In genomic region chr11:102437120-102438061, GRCm38 (mm10) we compare ENCODE assay signal across 8 mouse cellular contexts. TPM values are rescaled to one million over a fixed set of nuclear protein-coding genes. Genes with fewer than 3 reads are reported as not detected.
DNase-seq lines count a peak whose midpoint lies in the region; ATAC-seq and TF ChIP-seq lines count a peak whose summit lies in the region.

No protein-coding gene starts in this region.

- peak overlapping the region; percentile 69 for H3K4me2 ChIP-seq in hindbrain, postnatal 0 days (ENCODE audit: low read depth, low read length)

- no peaks in the 10 kb centered on the region for H3K27me3 ChIP-seq in hindbrain, postnatal 0 days (ENCODE audit: insufficient read depth, low read length)
- no peaks in the 10 kb centered on the region for H3K27me3 ChIP-seq in splenic B cell, adult 2 months (ENCODE audit: control insufficient read depth, insufficient read depth, low read length, poor library complexity, severe bottlenecking)

- intact Hi-C loops in left cerebral cortex, postnatal 4 days (cut with DNase I): no loop called here

- peak overlapping the region; percentile 65; the same call in 1 of the 2 replicates for H3K27ac ChIP-seq in hindbrain, postnatal 0 days

- 0 out of 2 replicates have a peak, but pooled peaks cover 15% of the 10 kb centered on the region for H3K4me1 ChIP-seq in hindbrain, postnatal 0 days (ENCODE audit: insufficient read depth, low read length)

- DNase-seq in adrenal gland, adult (ENCODE audit: inconsistent age in 2 of 2, low spot score in 1 of 2): peak; percentile 88 to 91
- DNase-seq in adrenal gland, postnatal 4 days (ENCODE audit: low spot score in 2 of 2): no peak
- DNase-seq in cerebellum, adult 9-11 months: peak; percentile 75
- DNase-seq in frontal cortex, postnatal 36 days (ENCODE audit: low spot score in 2 of 2): peak; percentile 72 to 75
- DNase-seq in hindbrain, postnatal 0 days (ENCODE audit: low spot score): peak; percentile 81
- DNase-seq in left cerebral cortex, postnatal 4 days: peak; percentile 76
- peak; percentile 53 for DNase-seq in splenic B cell, adult 2 months (ENCODE audit: low read depth, low spot score)

- peaks cover 49% of the 10 kb centered on the region for H3K36me3 ChIP-seq in hindbrain, postnatal 0 days (ENCODE audit: insufficient read depth, low read length)
- peaks cover 4% of the 10 kb centered on the region for H3K36me3 ChIP-seq in splenic B cell, adult 2 months (ENCODE audit: control insufficient read depth, insufficient read depth, low read length, poor library complexity, severe bottlenecking)

- H3K9ac ChIP-seq in hindbrain, postnatal 0 days (replicated peaks; ENCODE audit: low read length): peak overlapping the region; percentile 55

- H3K4me3 ChIP-seq in hindbrain, postnatal 0 days (ENCODE audit: low read length): peak overlapping the region; percentile 32

- ATAC-seq in hindbrain, postnatal 0 days: peak; percentile 36
- 0 out of 2 replicates have a peak, but pooled peaks have one; percentile 13 for ATAC-seq in megakaryocyte progenitor cell, adult 5-6 weeks (replicated peaks; ENCODE audit: poor library complexity)

- TF ChIP-seq CTCF in hindbrain, postnatal 0 days (IDR thresholded peaks at IDR 0.05; ENCODE audit: low read depth): peak; percentile 51

- no peaks in the 10 kb centered on the region for H3K9me3 ChIP-seq in hindbrain, postnatal 0 days (ENCODE audit: low read length)

- 9% methylated on average over 87 of the region's 87 CpGs for WGBS in hindbrain, postnatal 0 days

RNA-seq across cellular contexts. Expression of gene Grn, which starts 7.3 kb away (rescaled TPM):
- 100 to 1,000 TPM; 170 to 175 TPM for total RNA-seq in adrenal gland, postnatal 4 days (2021)
- 85.6 and 98.5 TPM in 2 replicates for total RNA-seq in hindbrain, postnatal 0 days (2014; rRNA removed)
- polyA plus RNA-seq in hindbrain, postnatal 0 days (2015; fragmentation: Nextera tagmentation; extraction: Ambion mirVana): 98.4 and 104 TPM in 2 replicates
- 10 to 100 TPM; 54.0 to 58.5 TPM for total RNA-seq in left cerebral cortex, postnatal 4 days (2021)
- total RNA-seq in megakaryocyte progenitor cell, adult 5-6 weeks (2015): 119 and 136 TPM in 2 replicates
- total RNA-seq in megakaryocyte progenitor cell, adult 5-6 weeks (2017): 44.0 and 45.4 TPM in 2 replicates

RNA-seq across cellular contexts. Expression of gene Fam171a2, which starts 10.1 kb away (rescaled TPM):
- 10 to 100 TPM; 22.5 to 22.9 TPM for total RNA-seq in adrenal gland, postnatal 4 days (2021)
- total RNA-seq in hindbrain, postnatal 0 days (2014; rRNA removed): 546 and 699 TPM in 2 replicates
- 20.6 and 21.0 TPM in 2 replicates for polyA plus RNA-seq in hindbrain, postnatal 0 days (2015; fragmentation: Nextera tagmentation; extraction: Ambion mirVana)
- 100 to 1,000 TPM; 237 to 243 TPM for total RNA-seq in left cerebral cortex, postnatal 4 days (2021)
- 0.05 and 0.07 TPM in 2 replicates for total RNA-seq in megakaryocyte progenitor cell, adult 5-6 weeks (2015)
- 0.04 and 0.24 TPM in 2 replicates for total RNA-seq in megakaryocyte progenitor cell, adult 5-6 weeks (2017)

RNA-seq across cellular contexts. Expression of gene Slc25a39, which starts 29.6 kb away (rescaled TPM):
- total RNA-seq in adrenal gland, postnatal 4 days (2021): 100 to 1,000 TPM; 254 to 261 TPM
- 169 and 194 TPM in 2 replicates for total RNA-seq in hindbrain, postnatal 0 days (2014; rRNA removed)
- 165 and 176 TPM in 2 replicates for polyA plus RNA-seq in hindbrain, postnatal 0 days (2015; fragmentation: Nextera tagmentation; extraction: Ambion mirVana)
- 10 to 100 TPM; 57.2 to 58.8 TPM for total RNA-seq in left cerebral cortex, postnatal 4 days (2021)
- 95.5 and 124 TPM in 2 replicates for total RNA-seq in megakaryocyte progenitor cell, adult 5-6 weeks (2015)
- total RNA-seq in megakaryocyte progenitor cell, adult 5-6 weeks (2017): 48.7 and 52.7 TPM in 2 replicates

RNA-seq across cellular contexts. Expression of gene Itga2b, which starts 32.5 kb away (rescaled TPM):
- total RNA-seq in adrenal gland, postnatal 4 days (2021): 1 to 10 TPM; 6.1 to 8.4 TPM
- 3.5 and 5.6 TPM in 2 replicates for total RNA-seq in hindbrain, postnatal 0 days (2014; rRNA removed)
- 13.7 and 14.2 TPM in 2 replicates for polyA plus RNA-seq in hindbrain, postnatal 0 days (2015; fragmentation: Nextera tagmentation; extraction: Ambion mirVana)
- 1 to 10 TPM; 3.6 to 4.0 TPM for total RNA-seq in left cerebral cortex, postnatal 4 days (2021)
- 5.3 and 6.4 TPM in 2 replicates for total RNA-seq in megakaryocyte progenitor cell, adult 5-6 weeks (2015)
- 14.2 and 22.3 TPM in 2 replicates for total RNA-seq in megakaryocyte progenitor cell, adult 5-6 weeks (2017)

RNA-seq across cellular contexts. Expression of gene Rundc3a, which starts 44.2 kb away (rescaled TPM):
- total RNA-seq in adrenal gland, postnatal 4 days (2021): 10 to 100 TPM; 59.3 to 61.2 TPM
- 310 and 349 TPM in 2 replicates for total RNA-seq in hindbrain, postnatal 0 days (2014; rRNA removed)
- 114 and 125 TPM in 2 replicates for polyA plus RNA-seq in hindbrain, postnatal 0 days (2015; fragmentation: Nextera tagmentation; extraction: Ambion mirVana)
- total RNA-seq in left cerebral cortex, postnatal 4 days (2021): 100 to 1,000 TPM; 261 to 262 TPM
- not detected in 2 replicates for total RNA-seq in megakaryocyte progenitor cell, adult 5-6 weeks (2015)
- total RNA-seq in megakaryocyte progenitor cell, adult 5-6 weeks (2017): not detected in 2 replicates

Comparison
In these comparisons a context has a peak if more than half of its experiments do, and no peak if none do; other contexts are left out.
1. DNase-seq: peak in adrenal gland, adult (2 of 2), cerebellum, adult 9-11 months (single experiment), frontal cortex, postnatal 36 days (2 of 2), hindbrain, postnatal 0 days (single experiment), left cerebral cortex, postnatal 4 days (single experiment) and splenic B cell, adult 2 months (single experiment); none in adrenal gland, postnatal 4 days (0 of 2).
2. RNA of gene Fam171a2, which starts 10.1 kb away (total RNA-seq): 546 to 699 TPM in hindbrain, postnatal 0 days, 237 to 243 TPM in left cerebral cortex, postnatal 4 days and 22.5 to 22.9 TPM in adrenal gland, postnatal 4 days; 0.04 to 0.24 TPM in megakaryocyte progenitor cell, adult 5-6 weeks; every median in the first group is over 10 times any median in the second.